Mouse (Mus musculus): ENCODE data around the gene Crim1. TPM values are rescaled to one million over a fixed set of nuclear protein-coding genes. Genes with fewer than 3 reads are reported as not detected.
A peak's percentile ranks its signal among the peaks of the same experiment; 100 is the strongest.

Gene Crim1
- polyA plus RNA-seq, 1 experiment from 2014 or later, result 4.4 TPM

DNA sequence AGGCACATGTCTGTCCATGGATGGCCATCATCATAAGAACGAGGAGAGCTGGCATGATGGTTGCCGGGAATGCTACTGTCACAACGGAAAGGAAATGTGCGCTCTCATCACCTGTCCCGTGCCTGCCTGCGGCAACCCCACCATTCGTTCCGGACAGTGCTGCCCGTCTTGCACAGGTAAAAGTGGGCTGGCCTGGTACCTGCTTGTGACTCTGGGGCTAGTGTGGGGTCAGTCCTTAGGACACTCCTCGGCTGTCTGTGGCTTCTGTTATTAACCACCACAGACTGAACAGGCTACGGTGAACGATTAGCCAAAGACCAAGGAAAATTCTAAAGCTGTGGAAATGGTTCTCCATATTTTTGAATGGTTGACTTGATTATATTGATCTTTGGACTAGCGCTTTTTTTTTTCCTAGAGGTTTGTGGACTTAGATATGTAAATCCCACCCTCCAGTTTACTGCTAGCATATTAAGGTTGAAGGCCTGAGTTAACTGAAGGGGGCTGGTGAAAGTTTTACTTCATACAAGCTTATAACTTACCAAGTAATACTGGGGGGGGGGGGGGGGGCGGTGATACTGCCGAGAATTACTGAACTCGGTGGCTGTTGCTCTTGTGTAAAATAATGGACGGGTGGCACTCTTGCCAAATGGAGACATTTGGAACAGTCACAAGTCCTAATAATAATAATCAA lies 147.2 kb downstream of the Crim1 start:
- 90% methylated on average over 17 of the region's 17 CpGs for WGBS
- Histone ChIP-seq H3K4me2 (no peak overlapping the region), H3K36me3 (no peaks in the 10 kb centered on the region), H3K9me3 (no peaks in the 10 kb centered on the region), H3K4me1 (peaks cover 5% of the 10 kb centered on the region; the same call in 1 of the 2 replicates), H3K9ac (no peak overlapping the region), H3K27ac (no peak overlapping the region), H3K4me3 (no peak overlapping the region), H3K27me3 (0 out of 2 replicates have a peak, but pooled peaks cover 3% of the 10 kb centered on the region)
- ATAC-seq (ENCODE audit: borderline replicate concordance, extremely low read depth, low FRiP score, low TSS enrichment), result no peak

DNA sequence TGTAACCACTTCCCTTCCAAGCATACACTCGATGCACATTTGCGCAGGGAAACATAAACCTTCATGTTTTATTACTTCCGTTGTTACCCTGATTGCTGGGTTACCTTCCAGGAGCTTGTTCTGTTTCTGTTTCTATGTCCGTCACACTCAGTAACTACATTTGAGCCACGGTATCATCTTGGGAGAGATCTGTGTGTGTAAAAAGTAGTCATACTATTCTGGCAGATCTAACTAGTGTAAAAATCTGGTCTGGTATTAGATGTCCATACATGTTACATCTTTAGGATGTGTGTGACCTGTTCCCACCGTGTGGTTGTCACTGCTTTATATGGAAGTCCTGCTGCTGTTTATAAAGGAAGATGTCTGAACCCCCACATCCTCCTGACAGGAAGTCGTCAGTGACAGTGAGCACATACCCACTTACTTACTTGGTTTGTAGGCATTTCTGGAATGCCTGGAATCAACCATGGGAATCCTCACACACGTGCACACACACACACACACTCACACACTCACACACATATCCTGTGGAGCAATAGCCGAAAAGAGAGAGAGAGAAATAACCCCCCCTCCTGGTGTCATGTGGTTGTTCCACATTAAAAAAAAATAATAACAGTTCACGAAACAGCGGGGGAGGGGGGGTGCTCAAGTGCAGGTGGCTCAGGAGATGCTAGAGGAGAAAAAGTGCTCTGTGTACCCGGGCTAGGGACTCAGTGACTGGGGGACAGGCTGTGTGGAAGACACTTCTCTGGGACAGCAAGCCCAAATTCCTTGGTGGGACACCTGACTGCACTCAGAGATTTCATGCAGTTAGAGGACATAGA lies 151.8 kb downstream of the Crim1 start:
- H3K27ac ChIP-seq, result no peak overlapping the region
- no peak for ATAC-seq (ENCODE audit: borderline replicate concordance, extremely low read depth, low FRiP score, low TSS enrichment)
- H3K4me2 ChIP-seq, result no peak overlapping the region

DNA sequence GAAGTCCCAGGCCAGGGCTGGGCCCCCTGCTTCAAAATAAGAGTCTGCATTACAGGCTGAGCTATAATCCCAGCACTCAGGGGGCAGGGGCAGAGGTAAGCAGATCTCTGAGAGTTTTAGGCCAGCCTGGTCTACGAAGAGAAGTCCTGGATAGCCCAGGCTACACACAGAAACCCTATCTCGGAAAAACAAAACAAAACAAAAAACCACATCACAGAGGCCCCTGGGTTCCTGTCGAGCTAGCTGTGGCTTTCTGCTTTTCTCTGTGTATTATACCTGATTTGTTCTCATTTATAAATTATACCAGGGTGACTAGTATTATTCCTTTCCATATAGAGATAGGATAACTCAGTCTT lies 152.4 kb downstream of the Crim1 start:
- Histone ChIP-seq H3K27ac (no peak overlapping the region), H3K4me1 (peaks cover 5% of the 10 kb centered on the region; the same call in 1 of the 2 replicates), H3K4me2 (no peak overlapping the region), H3K9ac (no peak overlapping the region), H3K36me3 (no peaks in the 10 kb centered on the region), H3K27me3 (no peaks in the 10 kb centered on the region), H3K4me3 (no peak overlapping the region), H3K9me3 (no peaks in the 10 kb centered on the region)
- ATAC-seq (ENCODE audit: borderline replicate concordance, extremely low read depth, low FRiP score, low TSS enrichment), result no peak
- 83% methylated on average over 3 of the region's 3 CpGs for WGBS

More for the DNA sequence above, 151.8 kb downstream of the Crim1 start:
- Histone ChIP-seq H3K9ac (no peak overlapping the region), H3K9me3 (no peaks in the 10 kb centered on the region), H3K4me1 (peaks cover 5% of the 10 kb centered on the region; the same call in 1 of the 2 replicates), H3K36me3 (no peaks in the 10 kb centered on the region), H3K27me3 (no peaks in the 10 kb centered on the region), H3K4me3 (no peak overlapping the region)
- WGBS, result 55% methylated on average over 12 of the region's 12 CpGs

- 60% methylated on average over 2 of the region's 2 CpGs for WGBS
Measured at GRCm38 (mm10) chr17:78354411-78354810, 154.4 kb downstream of the Crim1 start.

GRCm38 (mm10) chr17:78354871-78355270 lies 154.8 kb downstream of the Crim1 start:
- no peak overlapping the region for H3K27ac ChIP-seq
- no peak overlapping the region for H3K9ac ChIP-seq
- no peaks in the 10 kb centered on the region for H3K36me3 ChIP-seq
- H3K4me2 ChIP-seq, result no peak overlapping the region
- 79% methylated on average over 12 of the region's 12 CpGs for WGBS
- H3K4me3 ChIP-seq, result no peak overlapping the region
- peaks cover 5% of the 10 kb centered on the region; the same call in 1 of the 2 replicates for H3K4me1 ChIP-seq
- no peaks in the 10 kb centered on the region for H3K9me3 ChIP-seq
- H3K27me3 ChIP-seq, result no peaks in the 10 kb centered on the region
- no peak for ATAC-seq (ENCODE audit: borderline replicate concordance, extremely low read depth, low FRiP score, low TSS enrichment)

More at GRCm38 (mm10) chr17:78354411-78354810, 154.4 kb downstream of the Crim1 start:
- peaks cover 5% of the 10 kb centered on the region; the same call in 1 of the 2 replicates for H3K4me1 ChIP-seq
- no peak overlapping the region for H3K27ac ChIP-seq
- no peaks in the 10 kb centered on the region for H3K9me3 ChIP-seq
- no peaks in the 10 kb centered on the region for H3K36me3 ChIP-seq
- no peak overlapping the region for H3K4me3 ChIP-seq
- H3K9ac ChIP-seq, result no peak overlapping the region
- no peaks in the 10 kb centered on the region for H3K27me3 ChIP-seq
- no peak overlapping the region for H3K4me2 ChIP-seq
- ATAC-seq (ENCODE audit: borderline replicate concordance, extremely low read depth, low FRiP score, low TSS enrichment), result no peak

DNA sequence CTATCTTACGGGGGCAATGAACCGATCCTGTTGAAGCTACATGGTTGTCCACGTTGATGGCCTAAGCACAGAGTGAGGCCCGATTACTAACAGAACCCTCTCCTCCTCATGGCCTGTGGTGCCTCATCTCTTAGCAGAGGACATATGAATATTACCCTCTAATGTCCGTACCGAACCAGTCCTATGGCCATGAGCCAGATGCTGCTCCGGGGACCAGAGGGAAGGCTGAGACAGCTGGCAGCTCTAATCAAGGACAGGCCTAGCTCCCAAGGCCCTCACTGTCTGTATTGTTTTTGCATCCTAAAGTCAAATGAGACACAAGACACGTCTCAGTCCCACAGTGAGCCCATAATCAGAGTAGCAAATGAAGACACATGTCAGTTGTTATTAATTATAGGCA lies 155.6 kb downstream of the Crim1 start:
- Histone ChIP-seq H3K27me3 (no peaks in the 10 kb centered on the region), H3K4me1 (peaks cover 2% of the 10 kb centered on the region; the same call in 1 of the 2 replicates), H3K27ac (no peak overlapping the region), H3K4me2 (no peak overlapping the region), H3K36me3 (no peaks in the 10 kb centered on the region), H3K4me3 (no peak overlapping the region), H3K9me3 (no peaks in the 10 kb centered on the region), H3K9ac (no peak overlapping the region)
- no peak for ATAC-seq (ENCODE audit: borderline replicate concordance, extremely low read depth, low FRiP score, low TSS enrichment)
- WGBS, result 82% methylated on average over 8 of the region's 8 CpGs

GRCm38 (mm10) chr17:78357753-78358152 lies 157.7 kb downstream of the Crim1 start:
- no peaks in the 10 kb centered on the region for H3K36me3 ChIP-seq
- no peaks in the 10 kb centered on the region for H3K9me3 ChIP-seq
- H3K9ac ChIP-seq, result no peak overlapping the region
- WGBS, result 73% methylated on average over 4 of the region's 4 CpGs
- no peak for ATAC-seq (ENCODE audit: borderline replicate concordance, extremely low read depth, low FRiP score, low TSS enrichment)
- no peak overlapping the region for H3K4me2 ChIP-seq
- no peak overlapping the region for H3K4me3 ChIP-seq
- H3K27ac ChIP-seq, result no peak overlapping the region
- no peaks in the 10 kb centered on the region for H3K27me3 ChIP-seq
- H3K4me1 ChIP-seq, result no peaks in the 10 kb centered on the region

- H3K4me3 ChIP-seq, result no peak overlapping the region
- H3K4me2 ChIP-seq, result no peak overlapping the region
- H3K36me3 ChIP-seq, result no peaks in the 10 kb centered on the region
- no peaks in the 10 kb centered on the region for H3K9me3 ChIP-seq
- H3K9ac ChIP-seq, result no peak overlapping the region
- no peaks in the 10 kb centered on the region for H3K4me1 ChIP-seq
- H3K27ac ChIP-seq, result no peak overlapping the region
- H3K27me3 ChIP-seq, result no peaks in the 10 kb centered on the region
- ATAC-seq (ENCODE audit: borderline replicate concordance, extremely low read depth, low FRiP score, low TSS enrichment), result no peak
- 66% methylated on average over 7 of the region's 7 CpGs for WGBS
Measured at GRCm38 (mm10) chr17:78358251-78358726, 158.2 kb downstream of the Crim1 start.

- Histone ChIP-seq H3K9ac (no peak overlapping the region), H3K4me1 (0 out of 2 replicates have a peak, but pooled peaks cover 3% of the 10 kb centered on the region), H3K36me3 (no peaks in the 10 kb centered on the region), H3K27ac (peak overlapping the region; percentile 9; the same call in 1 of the 2 replicates), H3K27me3 (no peaks in the 10 kb centered on the region), H3K9me3 (no peaks in the 10 kb centered on the region), H3K4me3 (no peak overlapping the region), H3K4me2 (peak overlapping the region; percentile 31; the same call in 1 of the 2 replicates)
- no peak for ATAC-seq (ENCODE audit: borderline replicate concordance, extremely low read depth, low FRiP score, low TSS enrichment)
- WGBS, result 70% methylated on average over 13 of the region's 13 CpGs
Measured at GRCm38 (mm10) chr17:78361939-78362728, 162.1 kb downstream of the Crim1 start.

GRCm38 (mm10) chr17:78364555-78365302 lies 164.7 kb downstream of the Crim1 start:
- Histone ChIP-seq H3K9ac (no peak overlapping the region), H3K4me2 (no peak overlapping the region), H3K27me3 (no peaks in the 10 kb centered on the region), H3K4me3 (no peak overlapping the region), H3K9me3 (no peaks in the 10 kb centered on the region), H3K27ac (no peak overlapping the region), H3K36me3 (0 out of 2 replicates have a peak, but pooled peaks cover 2% of the 10 kb centered on the region), H3K4me1 (0 out of 2 replicates have a peak, but pooled peaks cover 3% of the 10 kb centered on the region)
- WGBS, result 68% methylated on average over 23 of the region's 23 CpGs
- ATAC-seq (ENCODE audit: borderline replicate concordance, extremely low read depth, low FRiP score, low TSS enrichment), result no peak

- Histone ChIP-seq H3K4me1 (0 out of 2 replicates have a peak, but pooled peaks cover 3% of the 10 kb centered on the region), H3K27ac (no peak overlapping the region), H3K27me3 (no peaks in the 10 kb centered on the region), H3K9me3 (no peaks in the 10 kb centered on the region), H3K36me3 (0 out of 2 replicates have a peak, but pooled peaks cover 2% of the 10 kb centered on the region), H3K4me3 (no peak overlapping the region), H3K9ac (no peak overlapping the region), H3K4me2 (no peak overlapping the region)
- 67% methylated on average over 7 of the region's 7 CpGs for WGBS
- ATAC-seq (ENCODE audit: borderline replicate concordance, extremely low read depth, low FRiP score, low TSS enrichment), result no peak
Measured at GRCm38 (mm10) chr17:78366070-78366469, 166.0 kb downstream of the Crim1 start.
